Mouse (Mus musculus): ENCODE results near the gene Dach1.

DNA sequence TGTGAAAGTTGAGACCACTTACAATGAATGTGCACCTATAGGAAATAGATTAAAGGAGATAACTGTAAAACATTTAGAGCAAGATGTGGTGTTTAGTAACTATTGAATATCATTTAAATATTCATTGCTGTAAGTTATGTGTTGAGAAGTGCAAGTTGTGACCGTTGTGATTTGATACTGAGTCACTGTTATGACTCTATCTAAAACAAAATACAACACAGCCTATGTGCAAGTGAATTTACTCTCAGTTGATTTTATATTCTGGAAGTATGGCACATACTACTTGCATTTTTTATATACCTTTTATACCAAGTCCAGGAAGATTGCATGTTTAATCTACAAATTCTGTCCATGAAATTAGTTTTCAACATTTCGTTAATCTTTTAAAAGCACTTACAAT lies 415.6 kb downstream of the Dach1 start:
- TF ChIP-seq CTCF (IDR thresholded peaks at IDR 0.05; ENCODE audit: low read depth): no peak
- TF ChIP-seq EP300 (IDR thresholded peaks at IDR 0.05; ENCODE audit: low read depth): no peak

Measured in liver, embryonic 14.5 days (tissue).